Mouse (Mus musculus) liver, embryonic 16.5 days (tissue): ENCODE measurements around the gene Runx2. TPM values are rescaled to one million over a fixed set of nuclear protein-coding genes. Genes with fewer than 3 reads are reported as not detected.

Experiments used
- ATAC-seq: fragments of 200-750 bp; cut with Nextera tagmentation; 2 replicates; pipeline ENCODE4 v1.8.0; 2017; ENCODE audit warnings: low read depth, mild to moderate bottlenecking, moderate number of reproducible peaks, moderate library complexity
- H3K27ac ChIP-seq: fragments of 300-500 bp; sonication (generic); 2 replicates; pipeline ENCODE4 v1.5.1; 2014; ENCODE audit warnings: mild to moderate bottlenecking, low read length
- H3K27me3 ChIP-seq: fragments of 300-500 bp; sonication (generic); 2 replicates; pipeline ENCODE4 v1.6.1; 2014; ENCODE audit warnings: low read depth, low read length, mixed read lengths; ENCODE audit not compliant: control insufficient read depth, insufficient read depth
- H3K36me3 ChIP-seq: fragments of 300-500 bp; sonication (generic); 2 replicates; pipeline ENCODE4 v1.6.1; 2014; ENCODE audit warnings: mild to moderate bottlenecking; ENCODE audit not compliant: control insufficient read depth, insufficient read depth
- H3K4me1 ChIP-seq: fragments of 300-500 bp; sonication (generic); 2 replicates; pipeline ENCODE4 v1.6.1; 2014; ENCODE audit warnings: low read depth, low read length, mixed read lengths; ENCODE audit not compliant: control insufficient read depth
- H3K4me2 ChIP-seq: fragments of 300-500 bp; sonication (generic); 2 replicates; pipeline ENCODE4 v1.6.1; 2014; ENCODE audit warnings: low read depth, low read length, mixed read lengths
- H3K4me3 ChIP-seq: fragments of 300-500 bp; sonication (generic); 2 replicates; pipeline ENCODE4 v1.5.1; 2014; ENCODE audit warnings: low read depth, mild to moderate bottlenecking, low read length
- H3K9ac ChIP-seq: fragments of 300-500 bp; sonication (generic); 2 replicates; pipeline ENCODE4 v1.6.1; 2014; ENCODE audit warnings: low read depth, low read length
- H3K9me3 ChIP-seq: fragments of 300-500 bp; sonication (generic); replicated peaks from 2 replicates; pipeline ENCODE4 v1.6.1; 2016; ENCODE audit warnings: low read length; ENCODE audit not compliant: control insufficient read depth
- WGBS: fragments of 180-500 bp; shearing (Covaris S2); extraction: QIAGEN DNeasy Blood & Tissue Kit; methylation state at CpG from one replicate; pipeline ENCODE4 v1.1.7; 2014; ENCODE audit not compliant: insufficient replicate concordance; 5-methylcytosine and 5-hydroxymethylcytosine counted together
- polyA plus RNA-seq: library from polyadenylated mRNA; unstranded; fragments of >200 nt; fragmentation: Nextera tagmentation; extraction: Ambion mirVana; gene quantifications from 2 replicates; pipeline ENCODE4 v1.2.1, GENCODE M21; 2015

Gene Runx2
- polyA plus RNA-seq, 1 experiment from 2014 or later = 0.64 TPM

- Histone ChIP-seq H3K36me3 (no peaks in the 10 kb centered on the region), H3K27ac (no peak overlapping the region), H3K4me1 (no peaks in the 10 kb centered on the region), H3K9me3 (no peaks in the 10 kb centered on the region), H3K4me2 (no peak overlapping the region), H3K4me3 (no peak overlapping the region), H3K27me3 (no peaks in the 10 kb centered on the region), H3K9ac (no peak overlapping the region)
- WGBS = 72% methylated on average over 8 of the region's 8 CpGs
- no peak for ATAC-seq
Measured at GRCm38 (mm10) chr17:44597918-44598504, 216.6 kb downstream of the Runx2 start.

GRCm38 (mm10) chr17:44592737-44593090 is 221.9 kb downstream of the Runx2 start:
- no peak overlapping the region for H3K4me2 ChIP-seq

GRCm38 (mm10) chr17:44592067-44592736 is 222.4 kb downstream of the Runx2 start:
- ATAC-seq = no peak
- Histone ChIP-seq H3K4me3 (no peak overlapping the region), H3K36me3 (no peaks in the 10 kb centered on the region), H3K27me3 (no peaks in the 10 kb centered on the region), H3K27ac (no peak overlapping the region), H3K9ac (no peak overlapping the region), H3K9me3 (no peaks in the 10 kb centered on the region), H3K4me1 (no peaks in the 10 kb centered on the region), H3K4me2 (no peak overlapping the region)
- WGBS = 71% methylated on average over 16 of the region's 16 CpGs

More at GRCm38 (mm10) chr17:44592737-44593090, 221.9 kb downstream of the Runx2 start:
- 72% methylated on average over 6 of the region's 6 CpGs for WGBS
- no peaks in the 10 kb centered on the region for H3K27me3 ChIP-seq
- H3K9me3 ChIP-seq = no peaks in the 10 kb centered on the region
- no peak for ATAC-seq
- H3K27ac ChIP-seq = no peak overlapping the region
- H3K9ac ChIP-seq = no peak overlapping the region
- H3K36me3 ChIP-seq = no peaks in the 10 kb centered on the region
- H3K4me3 ChIP-seq = no peak overlapping the region
- no peaks in the 10 kb centered on the region for H3K4me1 ChIP-seq

- Histone ChIP-seq H3K9ac (no peak overlapping the region), H3K4me2 (no peak overlapping the region), H3K4me3 (no peak overlapping the region), H3K9me3 (no peaks in the 10 kb centered on the region), H3K27me3 (no peaks in the 10 kb centered on the region), H3K4me1 (no peaks in the 10 kb centered on the region), H3K27ac (no peak overlapping the region), H3K36me3 (no peaks in the 10 kb centered on the region)
- WGBS = 57% methylated on average over 3 of the region's 3 CpGs
- ATAC-seq = no peak
Measured at GRCm38 (mm10) chr17:44588470-44588869, 226.1 kb downstream of the Runx2 start.

- no peak overlapping the region for H3K4me3 ChIP-seq
Measured at GRCm38 (mm10) chr17:44588020-44588419, 226.6 kb downstream of the Runx2 start.

GRCm38 (mm10) chr17:44586196-44586595 is 228.4 kb downstream of the Runx2 start:
- ATAC-seq = no peak
- WGBS = 58% methylated on average over 3 of the region's 3 CpGs
- H3K36me3 ChIP-seq = no peaks in the 10 kb centered on the region

More at GRCm38 (mm10) chr17:44588020-44588419, 226.6 kb downstream of the Runx2 start:
- no peak for ATAC-seq
- no peak overlapping the region for H3K9ac ChIP-seq
- H3K36me3 ChIP-seq = no peaks in the 10 kb centered on the region
- no peaks in the 10 kb centered on the region for H3K9me3 ChIP-seq
- H3K27ac ChIP-seq = no peak overlapping the region
- H3K4me1 ChIP-seq = no peaks in the 10 kb centered on the region
- no peaks in the 10 kb centered on the region for H3K27me3 ChIP-seq
- H3K4me2 ChIP-seq = no peak overlapping the region
- WGBS = 62% methylated on average over 3 of the region's 3 CpGs

GRCm38 (mm10) chr17:44584781-44585180 is 229.8 kb downstream of the Runx2 start:
- H3K27ac ChIP-seq = no peak overlapping the region
- no peak overlapping the region for H3K4me3 ChIP-seq
- no peaks in the 10 kb centered on the region for H3K9me3 ChIP-seq
- 67% methylated on average over 6 of the region's 6 CpGs for WGBS
- no peak overlapping the region for H3K9ac ChIP-seq
- H3K4me2 ChIP-seq = no peak overlapping the region
- H3K4me1 ChIP-seq = no peaks in the 10 kb centered on the region
- H3K27me3 ChIP-seq = no peaks in the 10 kb centered on the region
- H3K36me3 ChIP-seq = no peaks in the 10 kb centered on the region
- ATAC-seq = no peak

More at GRCm38 (mm10) chr17:44586196-44586595, 228.4 kb downstream of the Runx2 start:
- Histone ChIP-seq H3K4me2 (no peak overlapping the region), H3K4me3 (no peak overlapping the region), H3K9me3 (no peaks in the 10 kb centered on the region), H3K27ac (no peak overlapping the region), H3K4me1 (no peaks in the 10 kb centered on the region), H3K27me3 (no peaks in the 10 kb centered on the region), H3K9ac (no peak overlapping the region)

GRCm38 (mm10) chr17:44577791-44578190 is 236.8 kb downstream of the Runx2 start:
- H3K4me1 ChIP-seq = no peaks in the 10 kb centered on the region
- no peak overlapping the region for H3K4me3 ChIP-seq
- WGBS = 49% methylated on average over 5 of the region's 5 CpGs
- no peak overlapping the region for H3K27ac ChIP-seq
- no peak overlapping the region for H3K9ac ChIP-seq
- no peaks in the 10 kb centered on the region for H3K36me3 ChIP-seq
- H3K9me3 ChIP-seq = no peaks in the 10 kb centered on the region
- no peak for ATAC-seq
- no peaks in the 10 kb centered on the region for H3K27me3 ChIP-seq
- no peak overlapping the region for H3K4me2 ChIP-seq

GRCm38 (mm10) chr17:44570899-44571298 is 243.7 kb downstream of the Runx2 start:
- no peaks in the 10 kb centered on the region for H3K9me3 ChIP-seq
- H3K4me1 ChIP-seq = no peaks in the 10 kb centered on the region
- H3K4me2 ChIP-seq = no peak overlapping the region
- WGBS = 69% methylated on average over 5 of the region's 5 CpGs
- no peak overlapping the region for H3K9ac ChIP-seq
- H3K36me3 ChIP-seq = no peaks in the 10 kb centered on the region
- no peak overlapping the region for H3K27ac ChIP-seq
- no peak for ATAC-seq
- H3K27me3 ChIP-seq = no peaks in the 10 kb centered on the region
- H3K4me3 ChIP-seq = no peak overlapping the region
